Mouse (Mus musculus): ENCODE data around the gene Fmo2.

DNA sequence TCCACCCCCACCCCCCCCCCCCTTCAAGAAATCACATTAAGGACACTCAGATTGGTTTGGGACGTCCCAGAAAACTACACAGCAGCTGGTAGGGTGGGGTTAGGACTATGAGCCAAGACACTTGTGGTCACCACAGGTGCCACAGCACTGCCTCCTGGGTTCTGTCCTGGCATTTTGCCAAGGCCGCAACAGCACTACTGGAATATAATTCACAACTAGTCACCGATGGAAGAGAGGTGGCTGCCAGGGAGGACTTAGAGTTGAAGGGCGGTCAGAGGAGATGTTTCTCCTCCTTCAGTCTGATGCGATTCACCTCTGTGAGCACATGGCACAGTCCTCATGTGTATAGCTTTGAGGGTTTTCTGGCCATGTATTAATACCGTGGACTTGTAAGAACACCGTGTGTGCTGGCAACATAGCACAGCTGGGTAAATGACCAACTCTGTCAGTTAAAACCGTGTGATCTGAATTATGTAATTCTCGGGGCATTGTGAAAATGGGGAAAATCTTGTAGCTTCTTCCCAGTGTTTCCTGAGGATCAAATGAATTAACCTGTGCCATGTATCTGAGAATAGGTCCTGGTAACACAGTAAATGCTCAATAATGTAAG lies 38.4 kb downstream of the Fmo2 start:
- TF ChIP-seq GATA1 (IDR thresholded peaks at IDR 0.05; ENCODE audit: low read length) (no peak), TAL1 (IDR thresholded peaks at IDR 0.05; ENCODE audit: low read length) (no peak)
